8 mouse cellular contexts compared by ENCODE assay signal in the genomic region with DNA sequence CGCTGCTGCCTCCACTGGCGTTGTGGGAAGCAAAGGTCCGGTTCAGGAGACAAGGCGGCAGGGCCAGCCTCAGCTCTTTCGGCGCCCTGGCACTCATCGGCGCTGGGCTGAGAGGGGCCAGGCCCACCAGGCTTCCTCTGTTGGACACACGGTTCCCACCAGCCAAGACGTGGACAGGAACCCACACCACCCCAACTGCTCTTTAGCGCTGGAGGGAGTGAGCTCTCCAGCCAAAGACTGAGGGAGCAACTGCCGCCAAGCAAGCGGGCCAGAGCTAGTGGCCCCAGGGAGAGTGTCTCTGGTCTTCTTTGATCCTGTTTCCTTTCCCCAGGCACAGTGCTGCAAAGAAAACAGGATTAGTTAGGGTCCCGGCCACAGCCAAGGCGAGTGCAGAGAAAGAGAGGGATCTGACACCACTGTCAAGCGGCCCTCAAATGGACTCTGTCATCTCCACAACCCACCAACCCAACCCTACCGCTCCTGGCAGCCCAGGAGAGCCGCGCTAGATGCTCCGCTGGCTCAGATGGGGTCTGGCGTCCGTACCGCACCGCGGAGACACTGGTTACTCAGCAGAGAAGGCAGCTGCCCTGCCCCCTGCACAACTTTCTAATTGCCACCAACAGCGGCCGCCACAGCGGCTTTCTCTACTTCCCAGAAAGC. TPM values are rescaled to one million over a fixed set of nuclear protein-coding genes. Genes with fewer than 3 reads are reported as not detected.
A peak's percentile ranks its signal among the peaks of the same experiment; 100 is the strongest.
DNase-seq lines count a peak whose midpoint lies in the region; ATAC-seq and TF ChIP-seq lines count a peak whose summit lies in the region.
"Had no signal": no experiment of that assay in that cellular context is flagged by ENCODE, and none has a peak within 500 bp of the region (broad histone marks: within the 10 kb centered on the region; RNA-seq: fewer than 3 reads in every experiment).

No protein-coding gene starts in this region.

- H3K4me2 ChIP-seq in embryonic facial prominence, embryonic 15.5 days (replicated peaks): peak overlapping the region; percentile 83
- H3K4me2 ChIP-seq in hindbrain, postnatal 0 days (ENCODE audit: low read depth, low read length): peak overlapping the region; percentile 83
- H3K4me2 ChIP-seq in liver, embryonic 12.5 days: peak overlapping the region; percentile 53
- peak overlapping the region; percentile 64 for H3K4me2 ChIP-seq in stomach, embryonic 15.5 days

- peak overlapping the region; percentile 50 for H3K4me3 ChIP-seq in embryonic facial prominence, embryonic 15.5 days (replicated peaks)
- peak overlapping the region; percentile 59 for H3K4me3 ChIP-seq in hindbrain, postnatal 0 days (ENCODE audit: low read length)
- H3K4me3 ChIP-seq in liver, embryonic 12.5 days: 0 out of 2 replicates have a peak overlapping the region, but pooled peaks have one; percentile 30
- H3K4me3 ChIP-seq in stomach, embryonic 15.5 days (replicated peaks): peak overlapping the region; percentile 39

- peak; percentile 5 for DNase-seq in lung, postnatal 10 days
- no peak for DNase-seq in lung, postnatal 36 days
- peak; percentile 63 for DNase-seq in hindbrain, postnatal 0 days (ENCODE audit: low spot score)
- DNase-seq in spleen, adult 18-20 months: no peak

- TF ChIP-seq CTCF in hindbrain, postnatal 0 days (IDR thresholded peaks at IDR 0.05; ENCODE audit: low read depth): no peak

- WGBS in embryonic facial prominence, embryonic 15.5 days: under 1% methylated on average over 28 of the region's 28 CpGs
- WGBS in hindbrain, postnatal 0 days: 0% methylated on average over 28 of the region's 28 CpGs
- WGBS in liver, embryonic 12.5 days (ENCODE audit: insufficient replicate concordance): 3% methylated on average over 28 of the region's 28 CpGs
- WGBS in stomach, embryonic 15.5 days: 2% methylated on average over 28 of the region's 28 CpGs

- H3K9me3 ChIP-seq in embryonic facial prominence, embryonic 15.5 days (replicated peaks): no peaks in the 10 kb centered on the region
- no peaks in the 10 kb centered on the region for H3K9me3 ChIP-seq in hindbrain, postnatal 0 days (ENCODE audit: low read length)
- H3K9me3 ChIP-seq in liver, embryonic 12.5 days (replicated peaks): no peaks in the 10 kb centered on the region
- no peaks in the 10 kb centered on the region for H3K9me3 ChIP-seq in stomach, embryonic 15.5 days

- H3K9ac ChIP-seq in embryonic facial prominence, embryonic 15.5 days: no peak overlapping the region
- H3K9ac ChIP-seq in hindbrain, postnatal 0 days (replicated peaks; ENCODE audit: low read length): peak overlapping the region; percentile 76
- H3K9ac ChIP-seq in liver, embryonic 12.5 days: no peak overlapping the region
- H3K9ac ChIP-seq in stomach, embryonic 15.5 days: no peak overlapping the region

- no peak overlapping the region for H3K27ac ChIP-seq in embryonic facial prominence, embryonic 15.5 days (replicated peaks)
- peak overlapping the region; percentile 90 for H3K27ac ChIP-seq in hindbrain, postnatal 0 days
- no peak overlapping the region for H3K27ac ChIP-seq in liver, embryonic 12.5 days
- H3K27ac ChIP-seq in stomach, embryonic 15.5 days: no peak overlapping the region

- ATAC-seq in embryonic facial prominence, embryonic 15.5 days (ENCODE audit: insufficient number of reproducible peaks, low FRiP score, low TSS enrichment, low read depth): no peak
- peak; percentile 55 for ATAC-seq in hindbrain, postnatal 0 days
- no peak for ATAC-seq in liver, embryonic 12.5 days
- no peak for ATAC-seq in stomach, embryonic 15.5 days (ENCODE audit: insufficient read depth, low FRiP score, low read depth)

- H3K27me3 ChIP-seq in embryonic facial prominence, embryonic 15.5 days: peaks cover 50% of the 10 kb centered on the region
- H3K27me3 ChIP-seq in hindbrain, postnatal 0 days (ENCODE audit: insufficient read depth, low read length): no peaks in the 10 kb centered on the region; the same call in 1 of the 2 replicates
- H3K27me3 ChIP-seq in liver, embryonic 12.5 days (replicated peaks): peaks cover 47% of the 10 kb centered on the region
- H3K27me3 ChIP-seq in stomach, embryonic 15.5 days (replicated peaks): peaks cover 50% of the 10 kb centered on the region

- H3K36me3 ChIP-seq in embryonic facial prominence, embryonic 15.5 days: no peaks in the 10 kb centered on the region
- no peaks in the 10 kb centered on the region for H3K36me3 ChIP-seq in hindbrain, postnatal 0 days (ENCODE audit: insufficient read depth, low read length)
- H3K36me3 ChIP-seq in liver, embryonic 12.5 days: no peaks in the 10 kb centered on the region
- H3K36me3 ChIP-seq in stomach, embryonic 15.5 days: no peaks in the 10 kb centered on the region

- peaks cover 25% of the 10 kb centered on the region for H3K4me1 ChIP-seq in embryonic facial prominence, embryonic 15.5 days
- peaks cover 8% of the 10 kb centered on the region; the same call in 1 of the 2 replicates for H3K4me1 ChIP-seq in hindbrain, postnatal 0 days (ENCODE audit: insufficient read depth, low read length)
- H3K4me1 ChIP-seq in liver, embryonic 12.5 days: no peaks in the 10 kb centered on the region
- 0 out of 2 replicates have a peak, but pooled peaks cover 8% of the 10 kb centered on the region for H3K4me1 ChIP-seq in stomach, embryonic 15.5 days

RNA-seq across cellular contexts. Expression of a gene that starts 1.3 kb away (rescaled TPM):
- polyA plus RNA-seq in embryonic facial prominence, embryonic 15.5 days (2015; fragmentation: Nextera tagmentation; extraction: Ambion mirVana): 2.8 and 3.2 TPM in 2 replicates
- 41.0 and 42.1 TPM in 2 replicates for total RNA-seq in hindbrain, postnatal 0 days (2014; rRNA removed)
- polyA plus RNA-seq in hindbrain, postnatal 0 days (2015; fragmentation: Nextera tagmentation; extraction: Ambion mirVana): 101 and 102 TPM in 2 replicates
- polyA plus RNA-seq in liver, embryonic 12.5 days (2016; fragmentation: Nextera tagmentation; extraction: Ambion mirVana): not detected in 2 replicates
- 0.61 and 0.76 TPM in 2 replicates for polyA plus RNA-seq in stomach, embryonic 15.5 days (2015; fragmentation: Nextera tagmentation; extraction: Ambion mirVana)
- total RNA-seq: liver, adult 2 months had no signal
- polyA plus RNA-seq: liver, adult 2 months had no signal

Comparison
In these comparisons a context has a peak if more than half of its experiments do, and no peak if none do; other contexts are left out.
1. DNase-seq: peak in lung, postnatal 10 days (single experiment) and hindbrain, postnatal 0 days (single experiment); none in lung, postnatal 36 days (single experiment) and spleen, adult 18-20 months (0 of 2).
2. RNA of a gene that starts 1.3 kb away (polyA plus RNA-seq): 101 to 102 TPM in hindbrain, postnatal 0 days; 2.8 to 3.2 TPM in embryonic facial prominence, embryonic 15.5 days, 0.61 to 0.76 TPM in stomach, embryonic 15.5 days and not detected in liver, embryonic 12.5 days; every median in the first group is over 10 times any median in the second.
3. Peak in every context shown above with its lines, with median percentiles within 50 percentile points of each other: H3K4me2 ChIP-seq and H3K4me3 ChIP-seq.